26 mouse cellular contexts compared by ENCODE assay signal in genomic region chr3:73434331-73434730, GRCm38 (mm10).
"Had no signal": no experiment of that assay in that cellular context is flagged by ENCODE, and none has a peak within 500 bp of the region (broad histone marks: within the 10 kb centered on the region; RNA-seq: fewer than 3 reads in every experiment).

No protein-coding gene starts in this region.

- DNase-seq: cerebellum, postnatal 10 days; cerebellum, postnatal 14 days; cerebellum, postnatal 25 days; cerebellum, postnatal 36 days; embryo, embryonic 11 days; forebrain, postnatal 0 days; gastrocnemius, adult 2 months; gastrocnemius, postnatal 10 days; gastrocnemius, postnatal 14 days; gastrocnemius, postnatal 25 days; gastrocnemius, postnatal 36 days; heart, adult 11 months; heart, adult 18-20 months; heart, adult 2 months had no signal

- ATAC-seq: forebrain, embryonic 13.5 days; forebrain, embryonic 14.5 days; forebrain, embryonic 15.5 days; forebrain, embryonic 16.5 days; forebrain, postnatal 0 days had no signal

- H3K9me3 ChIP-seq: embryonic facial prominence, embryonic 10.5 days; embryonic facial prominence, embryonic 12.5 days; embryonic facial prominence, embryonic 13.5 days; embryonic facial prominence, embryonic 15.5 days; forebrain, embryonic 10.5 days; forebrain, embryonic 12.5 days; forebrain, embryonic 13.5 days; forebrain, embryonic 15.5 days; heart, embryonic 10.5 days had no signal

- H3K9ac ChIP-seq: embryonic facial prominence, embryonic 12.5 days; embryonic facial prominence, embryonic 13.5 days; embryonic facial prominence, embryonic 15.5 days; forebrain, embryonic 12.5 days; forebrain, embryonic 13.5 days; forebrain, embryonic 15.5 days; forebrain, postnatal 0 days had no signal

- H3K4me1 ChIP-seq: embryonic facial prominence, embryonic 10.5 days; embryonic facial prominence, embryonic 12.5 days; embryonic facial prominence, embryonic 13.5 days; embryonic facial prominence, embryonic 15.5 days; forebrain, embryonic 10.5 days; forebrain, embryonic 12.5 days; forebrain, embryonic 13.5 days; forebrain, embryonic 15.5 days; heart, embryonic 10.5 days had no signal

- H3K36me3 ChIP-seq: embryonic facial prominence, embryonic 10.5 days; embryonic facial prominence, embryonic 12.5 days; embryonic facial prominence, embryonic 13.5 days; embryonic facial prominence, embryonic 15.5 days; forebrain, embryonic 10.5 days; forebrain, embryonic 12.5 days; forebrain, embryonic 15.5 days; heart, embryonic 10.5 days had no signal

- H3K4me3 ChIP-seq: embryonic facial prominence, embryonic 10.5 days; embryonic facial prominence, embryonic 12.5 days; embryonic facial prominence, embryonic 13.5 days; embryonic facial prominence, embryonic 15.5 days; erythroblast, embryonic 14.5 days; forebrain, embryonic 10.5 days; forebrain, embryonic 12.5 days; forebrain, embryonic 13.5 days; forebrain, embryonic 15.5 days; gastrocnemius, adult 2 months; heart, adult 2 months; heart, embryonic 10.5 days had no signal

- H3K27ac ChIP-seq: embryonic facial prominence, embryonic 10.5 days; embryonic facial prominence, embryonic 12.5 days; embryonic facial prominence, embryonic 13.5 days; embryonic facial prominence, embryonic 15.5 days; forebrain, embryonic 10.5 days; forebrain, embryonic 12.5 days; forebrain, embryonic 13.5 days; forebrain, embryonic 15.5 days; gastrocnemius, adult 2 months; heart, adult 2 months; heart, embryonic 10.5 days had no signal
